Comparison of ENCODE assay signal across 21 mouse cellular contexts in genomic region chr8:114224001-114224400, GRCm38 (mm10). TPM values are rescaled to one million over a fixed set of nuclear protein-coding genes. Genes with fewer than 3 reads are reported as not detected.
DNase-seq lines count a peak whose midpoint lies in the region; ATAC-seq and TF ChIP-seq lines count a peak whose summit lies in the region.
"Had no signal": no experiment of that assay in that cellular context is flagged by ENCODE, and none has a peak within 500 bp of the region (broad histone marks: within the 10 kb centered on the region; RNA-seq: fewer than 3 reads in every experiment).

No protein-coding gene starts in this region.

- no peaks in the 10 kb centered on the region for H3K4me1 ChIP-seq in forebrain, postnatal 0 days (ENCODE audit: insufficient read depth)
- H3K4me1 ChIP-seq in forebrain, embryonic 15.5 days, result peaks cover 6% of the 10 kb centered on the region; the same call in 1 of the 2 replicates
- H3K4me1 ChIP-seq: embryonic facial prominence, embryonic 10.5 days; hindbrain, embryonic 10.5 days; midbrain, embryonic 10.5 days had no signal

- H3K9me3 ChIP-seq in forebrain, postnatal 0 days (ENCODE audit: low read length), result no peaks in the 10 kb centered on the region
- no peaks in the 10 kb centered on the region for H3K9me3 ChIP-seq in forebrain, embryonic 15.5 days
- H3K9me3 ChIP-seq: embryonic facial prominence, embryonic 10.5 days; hindbrain, embryonic 10.5 days; midbrain, embryonic 10.5 days had no signal

- TF ChIP-seq CTCF in forebrain, postnatal 0 days (IDR thresholded peaks at IDR 0.05; ENCODE audit: low read depth), result no peak

- DNase-seq in forebrain, postnatal 0 days, result peak; percentile 45
- DNase-seq in Muller cell, postnatal 12 days (ENCODE audit: inconsistent ontology term), result peak; percentile 86
- peak; percentile 21 for DNase-seq in cerebellum, adult 11 months
- peak; percentile 64 for DNase-seq in cerebellum, adult 9-11 months
- no peak for DNase-seq in retina, embryonic 14.5 days (ENCODE audit: low spot score)
- no peak for DNase-seq in thymus, postnatal 4 days
- no peak for DNase-seq in thymus, postnatal 0 days (ENCODE audit: low spot score)
- DNase-seq: adrenal gland, postnatal 36 days; gastrocnemius, adult 2 months; kidney, adult 18-20 months; right cerebral cortex, postnatal 14 days had no signal

- no peak for ATAC-seq in forebrain, postnatal 0 days
- ATAC-seq in forebrain, embryonic 15.5 days (replicated peaks), result no peak
- ATAC-seq: inflammation-experienced regulatory T-cells, adult 6 months; lung, postnatal 0 days had no signal

- no peak overlapping the region for H3K4me2 ChIP-seq in forebrain, postnatal 0 days (ENCODE audit: low read depth)
- no peak overlapping the region for H3K4me2 ChIP-seq in forebrain, embryonic 15.5 days (replicated peaks)
- H3K4me2 ChIP-seq: heart, embryonic 11.5 days had no signal

- H3K27ac ChIP-seq in forebrain, postnatal 0 days (ENCODE audit: low read depth, low read length), result no peak overlapping the region
- H3K27ac ChIP-seq in forebrain, embryonic 15.5 days (replicated peaks), result no peak overlapping the region; the same call in 1 of the 2 replicates
- H3K27ac ChIP-seq: embryonic facial prominence, embryonic 10.5 days; gastrocnemius, adult 2 months; hindbrain, embryonic 10.5 days; kidney, postnatal 0 days; midbrain, embryonic 10.5 days had no signal

- H3K36me3 ChIP-seq in forebrain, postnatal 0 days (ENCODE audit: insufficient read depth), result no peaks in the 10 kb centered on the region
- H3K36me3 ChIP-seq in forebrain, embryonic 15.5 days, result no peaks in the 10 kb centered on the region
- H3K36me3 ChIP-seq: embryonic facial prominence, embryonic 10.5 days; hindbrain, embryonic 10.5 days had no signal

- WGBS in forebrain, postnatal 0 days, result 43% methylated on average over 2 of the region's 2 CpGs
- 46% methylated on average over 2 of the region's 2 CpGs for WGBS in forebrain, embryonic 15.5 days

- no peaks in the 10 kb centered on the region for H3K27me3 ChIP-seq in forebrain, postnatal 0 days (ENCODE audit: insufficient read depth, low read length)
- H3K27me3 ChIP-seq in forebrain, embryonic 15.5 days, result no peaks in the 10 kb centered on the region

- H3K9ac ChIP-seq in forebrain, postnatal 0 days, result no peak overlapping the region
- no peak overlapping the region for H3K9ac ChIP-seq in forebrain, embryonic 15.5 days (replicated peaks)

- no peak overlapping the region for H3K4me3 ChIP-seq in forebrain, postnatal 0 days (ENCODE audit: low read depth, low read length)
- no peak overlapping the region for H3K4me3 ChIP-seq in forebrain, embryonic 15.5 days
- H3K4me3 ChIP-seq: embryonic facial prominence, embryonic 10.5 days; gastrocnemius, adult 2 months; hindbrain, embryonic 10.5 days; midbrain, embryonic 10.5 days had no signal

RNA-seq across cellular contexts. Expression of gene Vat1l, which starts 18.6 kb away (rescaled TPM):
- total RNA-seq in forebrain, postnatal 0 days (2014; rRNA removed), result 119 and 156 TPM in 2 replicates
- 25.3 and 42.1 TPM in 2 replicates for polyA plus RNA-seq in forebrain, postnatal 0 days (2015; fragmentation: Nextera tagmentation; extraction: Ambion mirVana)
- polyA plus RNA-seq in forebrain, embryonic 15.5 days (2015; fragmentation: Nextera tagmentation; extraction: Ambion mirVana), result 19.9 and 33.6 TPM in 2 replicates
- 0.05 and 0.12 TPM in 2 replicates for polyA plus RNA-seq in thymus, postnatal 0 days (2015; fragmentation: Nextera tagmentation; extraction: Ambion mirVana)
- total RNA-seq: granulocyte monocyte progenitor cell, adult 5-6 weeks; liver, adult 2 months had no signal
- polyA plus RNA-seq: liver, adult 2 months had no signal

Comparison
In these comparisons a context has a peak if more than half of its experiments do, and no peak if none do; other contexts are left out.
1. DNase-seq: peak in forebrain, postnatal 0 days (single experiment), Muller cell, postnatal 12 days (single experiment), cerebellum, adult 11 months (single experiment) and cerebellum, adult 9-11 months (single experiment); none in retina, embryonic 14.5 days (single experiment), thymus, postnatal 4 days (single experiment) and thymus, postnatal 0 days (single experiment).
2. RNA of gene Vat1l, which starts 18.6 kb away (polyA plus RNA-seq): 25.3 to 42.1 TPM in forebrain, postnatal 0 days and 19.9 to 33.6 TPM in forebrain, embryonic 15.5 days; 0.05 to 0.12 TPM in thymus, postnatal 0 days; every median in the first group is over 10 times any median in the second.